Mouse (Mus musculus): ENCODE data around the gene Spns3. TPM values are rescaled to one million over a fixed set of nuclear protein-coding genes. Genes with fewer than 3 reads are reported as not detected.

The Spns3 gene
- polyA plus RNA-seq, 1 experiment: not detected

DNA sequence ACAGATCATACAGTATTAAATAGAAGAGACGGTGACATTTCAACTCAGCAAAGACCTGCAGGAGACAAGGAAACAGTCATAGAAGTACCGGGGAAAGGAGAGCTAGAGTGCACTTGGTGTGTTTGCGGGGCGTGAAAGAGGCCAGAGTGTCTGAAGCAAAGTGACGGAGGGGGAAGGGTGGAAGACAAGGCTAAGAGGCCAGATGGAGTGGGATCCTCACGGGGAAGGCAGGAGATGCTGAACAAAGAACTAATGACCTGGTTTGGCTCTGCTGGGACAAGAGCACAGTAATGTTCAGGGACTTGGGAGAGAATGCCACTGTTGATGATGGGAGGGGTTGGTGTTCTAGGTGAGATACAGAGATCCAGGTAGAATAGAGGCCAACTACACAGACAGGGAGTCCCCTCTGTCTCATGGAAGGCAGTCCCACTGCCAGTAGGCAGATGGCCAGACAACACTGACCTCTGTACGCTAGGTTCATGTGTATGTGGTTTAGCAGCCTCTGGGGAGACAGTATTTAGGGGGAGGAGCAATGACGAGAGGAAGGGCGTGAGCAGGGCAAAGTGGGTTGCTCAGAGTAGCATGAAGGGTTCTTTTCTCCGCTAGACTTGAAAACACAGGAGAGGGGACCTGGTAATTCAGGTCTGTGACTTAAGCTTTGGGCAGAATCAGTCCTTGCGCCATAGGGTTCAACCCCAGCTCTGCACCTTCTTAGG lies 84.2 kb downstream of the Spns3 start:
- TF ChIP-seq USF1 (IDR thresholded peaks at IDR 0.05; ENCODE audit: low read depth) (no peak), CTCF (IDR thresholded peaks at IDR 0.05; ENCODE audit: control insufficient read depth, insufficient read depth, insufficient read length) (no peak), CEBPB (IDR thresholded peaks at IDR 0.05; ENCODE audit: low read depth) (no peak)
- Histone ChIP-seq H3K79me3 (ENCODE audit: low read depth) (no peaks in the 10 kb centered on the region), H3K4me3 (ENCODE audit: insufficient read depth, poor library complexity, severe bottlenecking) (no peak overlapping the region), H3ac (ENCODE audit: control insufficient read depth, insufficient read length, low read depth) (no peak overlapping the region), H3K79me2 (ENCODE audit: control insufficient read depth, insufficient read depth) (no peaks in the 10 kb centered on the region), H3K36me3 (ENCODE audit: control insufficient read depth, insufficient read depth) (no peaks in the 10 kb centered on the region), H3K27me3 (ENCODE audit: control insufficient read depth, insufficient read depth, insufficient read length) (no peaks in the 10 kb centered on the region)

DNA sequence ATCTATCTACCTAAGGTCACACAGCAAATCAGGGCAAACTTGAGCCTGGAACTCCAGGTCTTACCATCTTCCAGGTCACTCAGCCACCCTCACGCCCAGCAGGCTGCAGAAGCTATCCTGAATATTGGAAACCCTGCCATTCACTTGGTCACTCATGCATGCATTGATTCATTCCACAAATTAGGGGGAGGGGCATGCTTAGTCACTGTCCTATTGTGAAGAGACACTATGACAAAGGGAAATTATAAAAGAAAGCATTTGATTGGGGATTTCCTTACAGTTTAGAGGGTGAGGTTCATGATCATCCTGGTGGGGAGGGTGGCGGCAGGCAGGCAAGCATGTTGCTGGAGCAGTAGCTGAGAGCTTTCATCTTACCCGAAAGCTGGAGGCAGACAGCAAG lies 85.5 kb downstream of the Spns3 start:
- H3K79me2 ChIP-seq (ENCODE audit: control insufficient read depth, insufficient read depth): no peaks in the 10 kb centered on the region
- H3K4me3 ChIP-seq (ENCODE audit: insufficient read depth, poor library complexity, severe bottlenecking): no peak overlapping the region
- TF ChIP-seq MAX (IDR thresholded peaks at IDR 0.05) (no peak), MYOD1 (IDR thresholded peaks at IDR 0.05; ENCODE audit: control insufficient read depth, insufficient read length, low read depth) (no peak), USF1 (IDR thresholded peaks at IDR 0.05; ENCODE audit: low read depth) (no peak), MYOG (IDR thresholded peaks at IDR 0.05; ENCODE audit: control insufficient read depth, extremely low read depth, insufficient read length) (no peak), CEBPB (IDR thresholded peaks at IDR 0.05; ENCODE audit: low read depth) (no peak), CTCF (IDR thresholded peaks at IDR 0.05; ENCODE audit: control insufficient read depth, insufficient read depth, insufficient read length) (no peak), FOSL1 (IDR thresholded peaks at IDR 0.05; ENCODE audit: insufficient read depth, low read length, poor library complexity, severe bottlenecking) (no peak)
- no peaks in the 10 kb centered on the region for H3K36me3 ChIP-seq (ENCODE audit: control insufficient read depth, insufficient read depth)
- no peaks in the 10 kb centered on the region for H3K79me3 ChIP-seq (ENCODE audit: low read depth)
- no peak overlapping the region for H3ac ChIP-seq (ENCODE audit: control insufficient read depth, insufficient read length, low read depth)
- H3K27me3 ChIP-seq (ENCODE audit: control insufficient read depth, insufficient read depth, insufficient read length): no peaks in the 10 kb centered on the region

DNA sequence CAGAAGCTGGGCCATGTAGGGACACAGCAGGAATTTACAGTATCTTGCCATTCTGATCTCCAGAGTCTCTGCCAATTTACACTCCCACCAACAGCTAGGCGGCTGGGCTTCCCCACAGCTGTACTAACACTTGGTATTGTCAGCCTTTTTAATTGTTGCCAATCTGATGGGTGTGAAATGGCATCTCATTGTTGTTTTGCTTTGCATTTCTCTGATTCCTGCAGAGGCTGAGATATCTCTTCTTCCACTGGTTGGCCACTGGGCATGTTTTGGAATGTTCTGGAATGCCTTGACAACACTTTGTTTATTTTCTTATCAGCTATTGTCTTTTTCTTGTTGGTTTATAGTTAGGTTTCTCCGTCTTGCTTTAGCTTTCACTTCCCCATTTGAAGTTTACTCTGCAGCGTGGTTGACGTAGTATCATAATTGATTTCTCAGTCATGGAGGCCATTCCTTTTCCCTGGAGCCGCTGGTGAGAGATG lies 88.8 kb downstream of the Spns3 start:
- Histone ChIP-seq H3K27me3 (ENCODE audit: control insufficient read depth, insufficient read depth, insufficient read length) (no peaks in the 10 kb centered on the region), H3K79me2 (ENCODE audit: control insufficient read depth, insufficient read depth) (no peaks in the 10 kb centered on the region), H3ac (ENCODE audit: control insufficient read depth, insufficient read length, low read depth) (no peak overlapping the region), H3K4me3 (ENCODE audit: insufficient read depth, poor library complexity, severe bottlenecking) (no peak overlapping the region), H3K36me3 (ENCODE audit: control insufficient read depth, insufficient read depth) (no peaks in the 10 kb centered on the region), H3K79me3 (ENCODE audit: low read depth) (no peaks in the 10 kb centered on the region)
- TF ChIP-seq MYOD1 (IDR thresholded peaks at IDR 0.05; ENCODE audit: control insufficient read depth, insufficient read length, low read depth): no peak
- no peak for TF ChIP-seq MAX (IDR thresholded peaks at IDR 0.05)
- TF ChIP-seq CEBPB (IDR thresholded peaks at IDR 0.05; ENCODE audit: low read depth): no peak
- no peak for TF ChIP-seq MYOG (IDR thresholded peaks at IDR 0.05; ENCODE audit: control insufficient read depth, extremely low read depth, insufficient read length)
- TF ChIP-seq FOSL1 (IDR thresholded peaks at IDR 0.05; ENCODE audit: insufficient read depth, low read length, poor library complexity, severe bottlenecking): no peak
- TF ChIP-seq USF1 (IDR thresholded peaks at IDR 0.05; ENCODE audit: low read depth): no peak
- no peak for TF ChIP-seq CTCF (IDR thresholded peaks at IDR 0.05; ENCODE audit: control insufficient read depth, insufficient read depth, insufficient read length)

- Histone ChIP-seq H3K4me3 (ENCODE audit: insufficient read depth, poor library complexity, severe bottlenecking) (no peak overlapping the region), H3K27me3 (ENCODE audit: control insufficient read depth, insufficient read depth, insufficient read length) (no peaks in the 10 kb centered on the region), H3K79me2 (ENCODE audit: control insufficient read depth, insufficient read depth) (no peaks in the 10 kb centered on the region), H3K79me3 (ENCODE audit: low read depth) (no peaks in the 10 kb centered on the region), H3K36me3 (ENCODE audit: control insufficient read depth, insufficient read depth) (no peaks in the 10 kb centered on the region), H3ac (ENCODE audit: control insufficient read depth, insufficient read length, low read depth) (no peak overlapping the region)
- TF ChIP-seq FOSL1 (IDR thresholded peaks at IDR 0.05; ENCODE audit: insufficient read depth, low read length, poor library complexity, severe bottlenecking): no peak
- no peak for TF ChIP-seq USF1 (IDR thresholded peaks at IDR 0.05; ENCODE audit: low read depth)
- no peak for TF ChIP-seq CEBPB (IDR thresholded peaks at IDR 0.05; ENCODE audit: low read depth)
- no peak for TF ChIP-seq MAX (IDR thresholded peaks at IDR 0.05)
- no peak for TF ChIP-seq CTCF (IDR thresholded peaks at IDR 0.05; ENCODE audit: control insufficient read depth, insufficient read depth, insufficient read length)
- TF ChIP-seq MYOG (IDR thresholded peaks at IDR 0.05; ENCODE audit: control insufficient read depth, extremely low read depth, insufficient read length): no peak
- TF ChIP-seq MYOD1 (IDR thresholded peaks at IDR 0.05; ENCODE audit: control insufficient read depth, insufficient read length, low read depth): no peak
Observed at GRCm38 (mm10) chr11:72458502-72458901, 91.8 kb downstream of the Spns3 start.

GRCm38 (mm10) chr11:72457995-72458496 lies 92.3 kb downstream of the Spns3 start:
- no peaks in the 10 kb centered on the region for H3K27me3 ChIP-seq (ENCODE audit: control insufficient read depth, insufficient read depth, insufficient read length)
- H3K79me3 ChIP-seq (ENCODE audit: low read depth): no peaks in the 10 kb centered on the region
- no peaks in the 10 kb centered on the region for H3K79me2 ChIP-seq (ENCODE audit: control insufficient read depth, insufficient read depth)
- H3K4me3 ChIP-seq (ENCODE audit: insufficient read depth, poor library complexity, severe bottlenecking): no peak overlapping the region
- H3K36me3 ChIP-seq (ENCODE audit: control insufficient read depth, insufficient read depth): no peaks in the 10 kb centered on the region
- TF ChIP-seq USF1 (IDR thresholded peaks at IDR 0.05; ENCODE audit: low read depth) (no peak), FOSL1 (IDR thresholded peaks at IDR 0.05; ENCODE audit: insufficient read depth, low read length, poor library complexity, severe bottlenecking) (no peak), MYOG (IDR thresholded peaks at IDR 0.05; ENCODE audit: control insufficient read depth, extremely low read depth, insufficient read length) (no peak), CTCF (IDR thresholded peaks at IDR 0.05; ENCODE audit: control insufficient read depth, insufficient read depth, insufficient read length) (no peak), MAX (IDR thresholded peaks at IDR 0.05) (no peak), CEBPB (IDR thresholded peaks at IDR 0.05; ENCODE audit: low read depth) (no peak), MYOD1 (IDR thresholded peaks at IDR 0.05; ENCODE audit: control insufficient read depth, insufficient read length, low read depth) (no peak)
- H3ac ChIP-seq (ENCODE audit: control insufficient read depth, insufficient read length, low read depth): no peak overlapping the region
